Mouse (Mus musculus) telencephalon, adult 2 months (tissue): ENCODE measurements at regions not wholly inside any gene's neighbourhood (a gene's known extent, or its start where the extent isn't known, plus 50 kb on each side); places are given as distances from the start of the nearest gene placed in this dataset.
A peak's percentile ranks its signal among the peaks of the same experiment; 100 is the strongest.
"Not testable (repeated sequence)": the region's sequence is repeated elsewhere in the genome, so short reads cannot be mapped to it uniquely, and the experiment has no call there.

Experiments used
- DNase-seq: peaks from one replicate; pipeline ENCODE4 v3.0.0-alpha.2; 2011; ENCODE audit warnings: low read depth, low spot score

DNA sequence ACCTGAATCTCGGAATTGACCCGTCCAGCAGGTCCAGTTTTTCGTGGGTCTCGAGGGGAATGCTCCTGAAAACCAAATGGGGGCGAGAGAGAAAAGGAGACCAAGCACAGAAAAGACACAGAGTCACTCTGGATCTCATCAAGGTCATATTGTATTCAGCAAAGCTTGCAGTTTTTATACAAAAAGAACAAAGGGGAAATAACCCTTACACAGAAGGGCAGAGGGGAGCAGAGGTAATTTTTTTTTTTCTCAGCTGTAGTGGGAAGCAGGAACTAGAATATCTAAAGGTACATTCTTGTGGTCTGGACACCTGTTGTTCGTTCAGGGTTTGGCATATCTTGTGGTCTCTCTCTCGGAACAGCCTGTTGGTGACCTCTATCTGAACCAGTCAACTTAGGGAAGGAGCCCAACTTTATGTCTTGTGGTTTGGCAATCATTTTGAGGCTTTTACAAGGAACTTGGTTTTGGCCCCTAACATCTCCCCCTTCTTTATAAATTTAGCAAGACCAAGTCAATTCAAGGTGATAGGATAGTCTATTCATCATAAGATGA, 1645.9 kb upstream of the Cdh9 start:
- DNase-seq: no peak

DNA sequence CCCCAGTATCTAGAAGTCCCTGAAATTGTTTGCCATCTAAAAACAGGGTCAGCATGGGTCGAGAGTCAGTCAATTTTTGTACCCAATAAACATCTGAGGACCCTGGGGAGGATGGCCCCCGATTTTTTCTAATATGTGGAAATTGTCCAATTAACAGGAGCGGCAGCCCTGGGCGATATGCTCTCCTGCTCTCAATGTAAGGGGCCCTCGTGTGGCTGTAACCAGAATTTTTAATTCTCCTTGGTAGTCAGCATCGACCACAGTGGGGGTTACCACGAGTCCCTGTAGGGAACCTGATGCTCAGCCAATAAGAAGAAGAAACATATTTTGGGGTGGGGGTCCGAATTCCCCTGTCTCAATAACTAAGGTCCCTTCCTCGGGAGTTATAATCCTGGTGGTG, 1639.9 kb upstream of the Cdh9 start:
- not testable (repeated sequence) for DNase-seq

DNA sequence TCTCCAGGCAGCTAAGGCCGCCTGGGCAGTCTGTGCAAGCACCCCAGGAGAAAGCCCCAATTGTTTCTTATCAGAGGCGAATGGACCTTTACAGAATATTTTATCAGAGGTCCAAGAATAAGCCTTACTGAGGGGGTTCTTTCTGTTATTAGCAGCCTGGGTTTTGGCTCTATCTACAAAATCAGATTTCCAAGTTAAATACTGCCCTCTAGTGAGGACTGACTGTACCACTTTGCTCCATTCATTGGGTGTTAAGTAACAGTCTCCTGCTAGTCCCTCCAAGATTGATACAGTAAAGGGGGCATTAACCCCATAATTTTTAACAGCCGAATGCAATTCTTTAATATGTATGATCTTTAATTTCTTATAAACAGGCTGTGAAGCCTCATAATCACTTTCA, 1638.8 kb upstream of the Cdh9 start:
- not testable (repeated sequence) for DNase-seq

DNA sequence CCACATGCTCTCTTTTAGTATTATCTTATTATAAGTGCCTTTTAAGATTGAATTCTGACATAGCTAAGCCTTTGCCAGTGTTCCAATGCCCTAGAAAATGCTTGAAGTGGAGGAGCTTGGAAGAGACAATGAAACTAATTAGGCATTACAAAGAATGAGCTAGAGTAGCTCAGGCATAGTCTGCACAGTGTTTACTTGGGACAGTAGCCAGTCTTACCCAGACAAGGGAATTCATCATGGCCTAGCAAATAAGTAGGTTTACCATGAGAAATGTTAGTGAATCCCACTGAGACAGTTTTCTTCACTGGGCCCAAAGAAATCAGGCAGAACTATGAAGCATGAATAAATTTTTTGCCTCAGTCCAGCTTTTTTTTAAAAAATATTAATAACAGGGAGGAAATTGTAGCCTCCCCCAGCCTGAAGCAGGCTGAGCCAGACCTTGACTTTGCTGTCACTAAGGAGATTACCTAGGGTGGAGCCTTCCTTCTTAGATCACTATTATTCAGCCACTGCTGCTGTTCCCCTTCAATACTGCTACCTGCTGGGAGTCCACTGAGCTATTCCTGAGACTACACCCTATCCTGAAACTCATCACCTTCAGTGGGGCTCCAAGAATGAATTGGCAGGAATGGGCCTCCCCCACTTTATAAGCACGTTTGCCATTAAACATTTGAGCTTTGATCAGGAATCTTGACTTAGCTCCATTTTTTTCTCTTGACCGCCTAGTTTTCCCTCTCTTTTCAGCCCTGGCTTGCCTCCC, 1636.8 kb upstream of the Cdh9 start:
- DNase-seq: no peak

DNA sequence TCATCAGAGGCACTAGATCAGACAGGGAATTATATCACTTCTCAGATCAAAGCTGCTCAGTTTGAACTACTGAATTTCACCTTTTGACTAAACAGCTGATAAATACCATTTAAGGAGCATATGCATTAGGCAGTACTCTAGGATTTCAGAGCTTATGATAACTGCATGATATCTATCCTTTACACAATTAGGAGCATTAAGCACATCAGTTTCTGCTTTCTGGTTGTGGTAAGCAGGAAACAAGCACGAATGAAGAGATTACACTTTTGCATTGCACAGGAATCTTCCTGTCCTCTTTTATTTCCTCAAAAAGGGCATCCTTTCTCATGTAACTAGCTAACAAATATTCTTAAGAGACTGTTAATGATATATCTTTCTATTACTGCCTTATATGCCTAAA, 1631.2 kb upstream of the Cdh9 start:
- DNase-seq: no peak

DNA sequence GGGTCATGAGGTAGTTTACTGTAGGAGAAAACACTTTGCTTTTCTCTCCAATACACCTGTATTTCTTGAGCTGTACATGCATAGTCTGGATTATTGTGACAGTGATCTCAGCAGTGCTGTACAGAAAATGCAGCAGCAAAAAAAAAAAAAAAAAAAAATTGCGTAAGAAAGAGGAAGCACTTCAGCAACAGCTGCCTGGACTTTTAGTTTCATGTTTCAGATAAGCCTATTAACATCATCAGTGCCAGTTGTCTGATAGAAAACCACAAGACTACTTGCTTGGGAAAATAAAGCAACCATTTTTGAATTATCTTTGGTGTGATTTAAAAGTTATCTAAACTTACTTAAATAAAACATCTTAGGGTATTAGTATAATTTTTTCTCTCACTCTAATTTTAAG, 1626.4 kb upstream of the Cdh9 start:
- no peak for DNase-seq

DNA sequence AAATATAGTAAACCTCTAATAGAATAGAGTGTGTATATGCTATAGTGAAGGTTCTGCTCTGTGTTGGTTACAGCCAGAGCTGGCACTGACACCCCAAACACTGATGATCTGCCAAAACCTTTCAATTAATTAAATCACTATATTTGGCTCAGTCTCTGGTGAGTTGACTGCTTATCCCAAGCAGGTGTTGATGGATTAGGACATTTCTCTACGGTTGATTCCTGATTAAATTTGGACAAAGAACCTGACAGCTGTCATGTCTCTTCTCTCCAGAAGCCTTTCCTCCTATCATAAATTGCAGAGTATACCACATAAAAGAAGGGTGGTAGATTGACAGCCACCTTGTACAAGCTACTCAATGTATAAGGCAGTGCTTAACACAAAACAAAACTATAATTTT, 1608.4 kb upstream of the Cdh9 start:
- DNase-seq: no peak

DNA sequence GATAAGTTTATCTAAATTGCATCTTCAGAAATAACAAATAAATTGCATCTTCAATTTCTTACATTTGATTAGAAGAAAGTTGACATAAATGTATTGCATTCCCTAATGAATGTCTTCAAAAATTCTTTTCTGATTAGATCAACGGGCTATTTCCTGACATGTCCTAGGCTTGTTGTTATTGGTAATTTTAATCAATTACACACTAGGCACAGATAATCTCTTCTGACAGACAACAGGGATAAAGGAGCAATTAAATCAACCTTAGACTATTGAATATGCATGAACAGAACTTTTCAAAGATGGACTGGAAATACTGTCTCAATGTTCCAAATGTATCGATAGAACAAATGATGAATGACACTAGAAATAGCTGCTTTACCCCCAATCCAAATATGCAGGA, 1579.8 kb upstream of the Cdh9 start:
- no peak for DNase-seq

DNA sequence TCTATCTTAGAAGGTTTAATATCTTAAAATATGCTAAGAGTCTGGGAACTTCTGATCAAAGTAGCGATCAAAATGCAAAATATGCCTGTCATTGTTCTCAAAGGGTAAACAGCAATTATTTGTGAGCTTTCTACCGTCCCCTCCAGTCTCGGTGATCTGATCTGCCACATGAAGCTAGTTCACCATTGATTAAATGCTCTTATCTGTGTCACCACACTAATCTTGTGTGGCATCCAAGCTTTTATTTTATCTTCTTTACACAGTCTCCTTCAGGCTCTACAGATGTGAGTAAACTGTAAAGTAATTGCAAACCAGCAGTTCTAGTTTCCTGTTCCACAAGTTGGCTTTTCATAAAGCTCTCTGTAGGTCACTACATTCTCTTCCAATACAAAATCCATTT, 1573.1 kb upstream of the Cdh9 start:
- no peak for DNase-seq

DNA sequence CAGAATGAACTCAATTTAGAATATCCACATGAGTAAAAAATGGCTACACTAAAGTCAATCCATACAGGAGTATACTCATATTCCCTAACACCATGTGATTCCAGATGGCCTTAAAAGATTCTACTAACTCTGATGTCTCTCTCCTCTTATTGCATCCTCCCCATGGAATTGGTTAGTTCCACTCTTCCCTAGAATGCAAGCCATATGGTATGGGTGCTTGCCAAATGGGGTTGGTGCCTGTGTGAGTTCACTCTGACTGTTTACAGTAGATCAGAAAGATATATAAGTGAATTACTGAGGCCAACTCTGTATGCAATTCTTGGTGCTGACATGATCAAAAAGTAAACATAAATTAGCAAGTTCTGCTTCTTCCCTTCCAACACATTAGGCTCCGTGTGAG, 1558.2 kb upstream of the Cdh9 start:
- no peak for DNase-seq

DNA sequence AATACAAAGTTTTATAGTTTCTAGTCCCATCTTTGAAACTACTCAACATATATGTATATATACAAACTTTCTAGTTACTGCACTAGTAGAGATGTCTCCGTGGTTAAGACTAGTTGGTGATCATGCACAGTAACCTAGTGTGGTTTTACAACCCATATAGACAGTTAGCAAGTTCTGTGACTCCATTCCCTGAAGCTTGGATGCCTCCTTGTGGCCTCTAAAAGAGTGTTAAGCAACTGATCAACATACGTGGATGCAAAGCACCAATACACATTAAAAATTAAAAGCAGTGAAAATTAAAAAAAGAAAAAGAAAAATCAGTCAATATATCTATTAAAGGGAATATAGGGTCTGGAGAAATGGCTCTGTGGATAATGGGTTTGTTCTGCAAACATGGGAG, 1508.3 kb upstream of the Cdh9 start:
- DNase-seq: no peak

DNA sequence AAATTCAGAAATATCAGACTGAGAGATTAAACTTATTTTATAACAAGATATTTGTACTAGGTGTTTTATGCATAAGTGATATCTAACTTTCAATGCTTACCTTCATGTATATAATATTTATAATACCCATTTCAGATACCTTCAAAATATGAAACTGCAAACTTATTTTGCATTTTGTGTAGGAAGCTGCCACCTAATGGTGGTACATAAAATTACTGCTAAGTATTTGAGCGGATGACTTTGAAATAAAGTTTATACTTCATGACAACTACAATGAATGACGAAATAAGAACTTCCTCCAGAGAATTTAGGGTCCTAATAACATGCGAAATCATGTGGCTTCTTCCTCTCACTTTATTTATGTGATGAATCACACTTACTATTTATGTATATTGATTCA, 1498.6 kb upstream of the Cdh9 start:
- peak; percentile 2 for DNase-seq

DNA sequence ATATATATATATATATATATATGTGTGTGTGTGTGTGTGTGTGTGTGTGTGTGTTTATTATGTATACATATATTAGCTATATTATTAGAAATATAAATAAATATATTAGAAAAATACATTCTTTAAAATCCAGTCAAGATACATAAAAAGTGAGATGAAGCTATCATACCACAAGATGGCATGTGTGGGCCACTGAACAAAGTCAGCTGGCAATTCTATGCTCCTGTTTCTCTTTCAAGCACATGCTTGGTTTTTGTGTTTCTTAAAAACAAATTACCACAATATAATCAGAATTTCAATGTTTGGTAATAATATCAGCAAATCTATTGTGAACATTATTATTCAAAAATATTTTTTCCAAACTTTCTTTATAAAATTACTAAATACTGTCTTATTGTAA, 1490.2 kb upstream of the Cdh9 start:
- peak; percentile 11 for DNase-seq
